Mouse (Mus musculus) midbrain, embryonic 12.5 days (tissue): ENCODE data around the gene Stard9. TPM values are rescaled to one million over a fixed set of nuclear protein-coding genes. Genes with fewer than 3 reads are reported as not detected.
A peak's percentile ranks its signal among the peaks of the same experiment; 100 is the strongest.

Experiments used
- ATAC-seq: fragments of 200-750 bp; cut with Nextera tagmentation; 2 replicates; pipeline ENCODE4 v1.8.0; 2017; ENCODE audit warnings: low read depth, moderate TSS enrichment, moderate library complexity; ENCODE audit not compliant: low FRiP score
- H3K27ac ChIP-seq: fragments of 300-500 bp; sonication (generic); replicated peaks from 2 replicates; pipeline ENCODE4 v1.5.1; 2016; ENCODE audit warnings: mild to moderate bottlenecking
- H3K27me3 ChIP-seq: fragments of 300-500 bp; sonication (generic); 2 replicates; pipeline ENCODE4 v1.6.1; 2016; ENCODE audit warnings: mild to moderate bottlenecking
- H3K36me3 ChIP-seq: fragments of 300-500 bp; sonication (generic); 2 replicates; pipeline ENCODE4 v1.6.1; 2016
- H3K4me1 ChIP-seq: fragments of 300-500 bp; sonication (generic); 2 replicates; pipeline ENCODE4 v1.6.1; 2016
- H3K4me2 ChIP-seq: fragments of 300-500 bp; sonication (generic); replicated peaks from 2 replicates; pipeline ENCODE4 v1.6.1; 2016; ENCODE audit warnings: mild to moderate bottlenecking, moderate library complexity
- H3K4me3 ChIP-seq: fragments of 300-500 bp; sonication (generic); 2 replicates; pipeline ENCODE4 v1.5.1; 2016; ENCODE audit warnings: mild to moderate bottlenecking
- H3K9ac ChIP-seq: fragments of 300-500 bp; sonication (generic); replicated peaks from 2 replicates; pipeline ENCODE4 v1.6.1; 2016; ENCODE audit warnings: mild to moderate bottlenecking, moderate library complexity
- H3K9me3 ChIP-seq: fragments of 300-500 bp; sonication (generic); 2 replicates; pipeline ENCODE4 v1.6.1; 2016; ENCODE audit warnings: mild to moderate bottlenecking
- WGBS: fragments of 180-500 bp; shearing (Covaris S2); methylation state at CpG from one replicate; pipeline ENCODE4 v1.1.7; 2016; 5-methylcytosine and 5-hydroxymethylcytosine counted together
- polyA plus RNA-seq: library from polyadenylated mRNA; unstranded; fragments of >200 nt; fragmentation: Nextera tagmentation; extraction: Ambion mirVana; gene quantifications from 2 replicates; pipeline ENCODE4 v1.2.1, GENCODE M21; 2016

Stard9 gene
- polyA plus RNA-seq, 1 experiment from 2014 or later: 5.3 TPM

DNA sequence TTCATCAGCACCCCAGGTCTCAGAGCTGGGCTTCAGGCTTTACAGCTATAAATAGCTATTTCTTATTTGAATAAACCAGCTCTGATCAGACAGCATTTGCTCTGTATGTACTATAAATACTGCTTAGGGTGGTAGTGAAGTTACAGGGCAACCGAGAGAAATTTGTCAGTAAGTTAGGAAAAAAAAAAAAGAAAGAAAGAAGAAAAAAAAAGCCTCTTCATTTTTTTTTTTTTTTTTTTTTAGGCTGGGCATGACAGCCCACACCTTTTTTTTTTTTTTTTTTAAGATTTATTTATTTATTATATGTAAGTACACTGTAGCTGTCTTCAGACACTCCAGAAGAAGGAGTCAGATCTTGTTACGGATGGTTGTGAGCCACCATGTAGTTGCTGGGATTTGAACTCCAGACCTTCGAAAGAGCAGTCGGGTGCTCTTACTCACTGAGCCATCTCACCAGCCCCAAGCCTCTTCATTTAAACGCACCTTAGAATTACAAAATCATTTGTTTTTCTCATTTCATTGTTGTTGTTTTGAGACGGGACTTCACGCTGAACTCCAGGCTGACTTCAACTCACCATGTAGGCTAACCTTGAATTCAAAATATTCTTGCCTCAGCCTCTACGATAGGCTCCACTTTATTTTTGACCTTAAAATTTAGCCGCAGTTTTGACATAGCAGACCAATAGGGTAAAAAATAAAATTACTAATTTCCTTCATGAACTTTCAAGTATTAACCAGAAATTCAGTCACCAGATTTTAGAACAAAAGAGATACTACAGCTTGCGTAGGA, 650 bp upstream of the Stard9 start:
- Histone ChIP-seq H3K9ac (no peak overlapping the region), H3K9me3 (no peaks in the 10 kb centered on the region), H3K27ac (0 out of 2 replicates have a peak overlapping the region, but pooled peaks have one; percentile 15), H3K4me3 (peak overlapping the region; percentile 58), H3K27me3 (0 out of 2 replicates have a peak, but pooled peaks cover 4% of the 10 kb centered on the region), H3K36me3 (no peaks in the 10 kb centered on the region), H3K4me2 (peak overlapping the region; percentile 60), H3K4me1 (0 out of 2 replicates have a peak, but pooled peaks cover 7% of the 10 kb centered on the region)
- WGBS: 35% methylated on average over 10 of the region's 10 CpGs
- ATAC-seq: peak; percentile 48; the same call in 1 of the 2 replicates

DNA sequence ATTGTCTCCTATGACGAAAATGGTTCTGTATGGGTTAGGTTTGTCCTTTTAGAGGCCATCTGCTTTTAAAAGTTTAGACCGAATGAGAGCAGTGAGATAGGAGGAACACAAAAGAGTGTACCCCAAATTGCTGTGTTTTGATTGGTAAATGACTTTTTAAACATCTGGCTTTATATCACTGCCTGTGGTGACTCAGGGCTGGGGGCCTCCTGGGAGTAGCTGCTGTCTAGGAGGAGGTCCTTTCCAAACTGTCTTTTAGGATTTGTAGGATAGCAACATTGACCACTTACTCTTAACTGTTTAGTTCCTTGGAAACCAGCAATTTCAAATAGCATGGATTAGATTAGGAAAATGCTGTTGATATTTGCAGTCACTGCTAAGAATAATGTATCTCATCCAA, 1.3 kb downstream of the Stard9 start:
- no peak for ATAC-seq
- Histone ChIP-seq H3K4me3 (no peak overlapping the region), H3K4me2 (no peak overlapping the region), H3K9ac (no peak overlapping the region), H3K4me1 (0 out of 2 replicates have a peak, but pooled peaks cover 7% of the 10 kb centered on the region), H3K36me3 (peaks cover 4% of the 10 kb centered on the region; the same call in 1 of the 2 replicates), H3K9me3 (no peaks in the 10 kb centered on the region), H3K27me3 (0 out of 2 replicates have a peak, but pooled peaks cover 4% of the 10 kb centered on the region), H3K27ac (no peak overlapping the region)
- WGBS: 83% methylated on average over 2 of the region's 2 CpGs

- peaks cover 4% of the 10 kb centered on the region for H3K36me3 ChIP-seq
- no peaks in the 10 kb centered on the region for H3K9me3 ChIP-seq
- H3K4me2 ChIP-seq: no peak overlapping the region
- H3K4me3 ChIP-seq: no peak overlapping the region
- H3K27ac ChIP-seq: no peak overlapping the region
- H3K9ac ChIP-seq: no peak overlapping the region
- 0 out of 2 replicates have a peak, but pooled peaks cover 4% of the 10 kb centered on the region for H3K27me3 ChIP-seq
- H3K4me1 ChIP-seq: 0 out of 2 replicates have a peak, but pooled peaks cover 7% of the 10 kb centered on the region
- ATAC-seq: no peak
- WGBS: 76% methylated on average over 2 of the region's 2 CpGs
Measured at GRCm38 (mm10) chr2:120630655-120631054, 1.7 kb downstream of the Stard9 start.

DNA sequence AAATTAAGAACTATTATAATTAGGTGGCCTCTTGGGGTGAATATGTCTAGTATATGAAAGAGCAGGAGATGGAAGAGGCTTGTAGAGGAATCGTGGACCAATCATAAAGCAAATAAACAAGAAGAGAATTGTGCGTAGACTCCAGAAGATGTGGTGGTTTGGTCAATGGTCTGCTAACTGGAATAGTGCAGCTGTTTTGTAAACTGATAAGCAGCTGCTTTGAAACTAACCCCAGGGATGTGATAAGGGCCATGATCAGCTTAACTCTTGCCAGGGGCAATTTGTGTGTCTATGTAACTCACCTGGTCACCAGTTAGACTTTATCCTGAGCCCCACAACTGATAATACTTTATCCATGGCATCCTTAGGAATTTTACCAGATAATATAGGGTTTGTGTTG, 2.6 kb downstream of the Stard9 start:
- Histone ChIP-seq H3K27ac (no peak overlapping the region), H3K36me3 (peaks cover 4% of the 10 kb centered on the region), H3K27me3 (0 out of 2 replicates have a peak, but pooled peaks cover 4% of the 10 kb centered on the region), H3K9me3 (no peaks in the 10 kb centered on the region), H3K9ac (no peak overlapping the region), H3K4me1 (0 out of 2 replicates have a peak, but pooled peaks cover 7% of the 10 kb centered on the region), H3K4me3 (no peak overlapping the region), H3K4me2 (no peak overlapping the region)
- 91% methylated on average over 2 of the region's 2 CpGs for WGBS
- ATAC-seq: no peak

DNA sequence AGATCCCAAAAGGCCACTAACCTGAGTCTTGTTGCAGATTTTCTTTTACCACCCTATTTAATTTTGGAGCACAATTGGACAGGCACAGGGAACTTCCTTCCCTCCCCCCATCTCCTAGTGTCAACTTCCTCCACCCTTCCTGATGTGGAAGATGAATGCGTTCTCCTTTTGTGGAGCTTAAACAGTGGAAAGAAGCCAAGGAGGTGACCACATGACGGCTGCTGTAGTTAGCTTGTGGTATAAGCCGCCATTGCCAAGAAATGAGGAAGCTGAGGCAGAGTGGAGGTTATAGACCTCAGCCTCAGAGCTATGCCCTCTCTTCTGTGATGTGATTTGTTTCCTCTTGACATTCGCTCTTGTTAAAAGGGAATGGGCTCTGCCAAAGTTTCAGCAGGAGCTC, 3.0 kb downstream of the Stard9 start:
- no peak overlapping the region for H3K27ac ChIP-seq
- no peaks in the 10 kb centered on the region for H3K9me3 ChIP-seq
- no peak overlapping the region for H3K4me2 ChIP-seq
- no peak overlapping the region for H3K4me3 ChIP-seq
- H3K9ac ChIP-seq: no peak overlapping the region
- no peak for ATAC-seq
- H3K4me1 ChIP-seq: 0 out of 2 replicates have a peak, but pooled peaks cover 7% of the 10 kb centered on the region
- peaks cover 4% of the 10 kb centered on the region for H3K36me3 ChIP-seq
- WGBS: 89% methylated on average over 4 of the region's 4 CpGs
- H3K27me3 ChIP-seq: 0 out of 2 replicates have a peak, but pooled peaks cover 4% of the 10 kb centered on the region

- Histone ChIP-seq H3K4me2 (no peak overlapping the region), H3K9me3 (no peaks in the 10 kb centered on the region), H3K36me3 (no peaks in the 10 kb centered on the region), H3K27ac (no peak overlapping the region), H3K9ac (no peak overlapping the region), H3K4me1 (no peaks in the 10 kb centered on the region), H3K4me3 (no peak overlapping the region), H3K27me3 (no peaks in the 10 kb centered on the region)
- no peak for ATAC-seq
- 88% methylated on average over 8 of the region's 8 CpGs for WGBS
Measured at GRCm38 (mm10) chr2:120640835-120641234, 11.9 kb downstream of the Stard9 start.

- 77% methylated on average over 7 of the region's 7 CpGs for WGBS
- H3K27me3 ChIP-seq: no peaks in the 10 kb centered on the region
- H3K4me1 ChIP-seq: no peaks in the 10 kb centered on the region
- no peak overlapping the region for H3K4me2 ChIP-seq
- no peak overlapping the region for H3K4me3 ChIP-seq
- H3K36me3 ChIP-seq: no peaks in the 10 kb centered on the region
- H3K27ac ChIP-seq: no peak overlapping the region
- H3K9me3 ChIP-seq: no peaks in the 10 kb centered on the region
- H3K9ac ChIP-seq: no peak overlapping the region
- ATAC-seq: no peak
Measured at GRCm38 (mm10) chr2:120643836-120644235, 14.9 kb downstream of the Stard9 start.

DNA sequence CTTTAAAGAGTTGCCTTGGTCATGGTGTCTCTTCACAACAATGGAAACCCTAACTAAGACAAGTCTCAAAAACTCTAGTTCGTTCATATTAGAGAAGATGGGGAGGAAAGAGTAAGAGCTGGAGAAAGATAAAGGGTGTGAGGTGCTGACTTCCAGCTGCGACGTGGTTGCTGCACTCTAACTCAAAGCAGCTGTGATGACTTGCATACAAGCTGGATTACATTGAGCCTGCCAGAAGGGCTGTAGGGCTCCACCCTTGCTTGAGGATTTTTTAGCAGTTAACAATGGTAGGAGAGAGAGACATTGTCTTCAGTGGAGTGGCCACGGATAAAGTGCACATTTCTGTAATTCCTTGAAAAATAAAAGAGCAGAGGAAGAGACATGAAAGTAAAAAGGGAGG, 17.9 kb downstream of the Stard9 start:
- H3K4me3 ChIP-seq: no peak overlapping the region
- H3K27me3 ChIP-seq: no peaks in the 10 kb centered on the region
- no peak overlapping the region for H3K4me2 ChIP-seq
- no peak overlapping the region for H3K27ac ChIP-seq
- WGBS: 58% methylated on average over 4 of the region's 4 CpGs
- H3K4me1 ChIP-seq: no peaks in the 10 kb centered on the region
- no peak for ATAC-seq
- no peak overlapping the region for H3K9ac ChIP-seq
- no peaks in the 10 kb centered on the region for H3K36me3 ChIP-seq
- no peaks in the 10 kb centered on the region for H3K9me3 ChIP-seq

DNA sequence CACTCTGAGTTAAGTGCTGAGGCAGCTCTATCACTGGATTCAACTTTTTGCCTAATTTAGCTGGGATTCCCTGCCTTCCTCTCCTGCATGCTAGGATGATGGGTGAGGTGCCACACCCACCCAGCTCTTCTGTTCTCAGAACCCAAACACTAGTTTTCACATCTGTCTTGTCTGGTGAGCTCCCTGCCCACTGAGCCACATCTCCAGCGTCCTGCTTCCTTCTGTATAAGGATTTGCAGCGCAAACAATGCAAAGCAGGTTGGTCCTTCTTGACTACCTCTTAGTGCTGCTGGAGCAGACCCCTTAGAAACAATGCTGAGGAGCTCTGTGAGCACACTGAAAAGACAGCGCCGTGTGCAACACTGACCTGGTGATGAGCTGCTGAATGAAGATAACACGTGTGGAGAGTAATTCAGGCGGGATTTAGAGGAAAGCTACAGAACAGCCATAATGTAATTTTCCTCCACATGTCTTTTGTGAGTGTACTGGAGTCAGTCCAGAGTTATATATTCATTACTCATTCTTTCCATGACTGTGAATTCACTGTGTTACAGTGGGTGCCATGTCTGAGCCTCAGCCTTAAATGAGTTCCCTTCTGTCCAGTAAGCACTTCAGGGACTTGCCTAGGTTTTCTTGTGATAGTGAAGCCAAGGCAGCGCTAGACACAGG, 23.5 kb downstream of the Stard9 start:
- Histone ChIP-seq H3K9me3 (no peaks in the 10 kb centered on the region), H3K4me2 (no peak overlapping the region), H3K4me3 (no peak overlapping the region), H3K4me1 (no peaks in the 10 kb centered on the region), H3K36me3 (no peaks in the 10 kb centered on the region), H3K9ac (no peak overlapping the region), H3K27me3 (no peaks in the 10 kb centered on the region), H3K27ac (no peak overlapping the region)
- 83% methylated on average over 7 of the region's 7 CpGs for WGBS
- ATAC-seq: no peak

- Histone ChIP-seq H3K27me3 (no peaks in the 10 kb centered on the region), H3K36me3 (no peaks in the 10 kb centered on the region), H3K9me3 (no peaks in the 10 kb centered on the region), H3K4me2 (no peak overlapping the region), H3K4me3 (no peak overlapping the region), H3K9ac (no peak overlapping the region), H3K27ac (no peak overlapping the region), H3K4me1 (no peaks in the 10 kb centered on the region)
- ATAC-seq: no peak
- WGBS: 86% methylated on average over 7 of the region's 7 CpGs
Measured at GRCm38 (mm10) chr2:120652925-120653284, 24.0 kb downstream of the Stard9 start.

GRCm38 (mm10) chr2:120654693-120655092, 25.8 kb downstream of the Stard9 start:
- 77% methylated on average over 2 of the region's 2 CpGs for WGBS
- no peak overlapping the region for H3K9ac ChIP-seq
- no peaks in the 10 kb centered on the region for H3K4me1 ChIP-seq
- H3K27me3 ChIP-seq: no peaks in the 10 kb centered on the region
- H3K4me3 ChIP-seq: no peak overlapping the region
- H3K4me2 ChIP-seq: no peak overlapping the region
- no peak for ATAC-seq
- no peak overlapping the region for H3K27ac ChIP-seq
- H3K36me3 ChIP-seq: no peaks in the 10 kb centered on the region
- H3K9me3 ChIP-seq: no peaks in the 10 kb centered on the region

GRCm38 (mm10) chr2:120655905-120656304, 27.0 kb downstream of the Stard9 start:
- no peaks in the 10 kb centered on the region for H3K27me3 ChIP-seq
- H3K4me1 ChIP-seq: no peaks in the 10 kb centered on the region
- H3K27ac ChIP-seq: no peak overlapping the region
- no peak overlapping the region for H3K4me2 ChIP-seq
- H3K9me3 ChIP-seq: no peaks in the 10 kb centered on the region
- 88% methylated on average over 5 of the region's 5 CpGs for WGBS
- H3K9ac ChIP-seq: no peak overlapping the region
- no peaks in the 10 kb centered on the region for H3K36me3 ChIP-seq
- no peak overlapping the region for H3K4me3 ChIP-seq
- no peak for ATAC-seq
